Mouse (Mus musculus): ENCODE data around the gene Btbd35f23. TPM values are rescaled to one million over a fixed set of nuclear protein-coding genes. Genes with fewer than 3 reads are reported as not detected.
"Not testable (repeated sequence)": the region's sequence is repeated elsewhere in the genome, so short reads cannot be mapped to it uniquely, and the experiment has no call there.

The Btbd35f23 gene
- not detected for total RNA-seq (2021)
- long read RNA-seq, experiment 1, result 0 reads
- long read RNA-seq, experiment 2, result 0 reads

DNA sequence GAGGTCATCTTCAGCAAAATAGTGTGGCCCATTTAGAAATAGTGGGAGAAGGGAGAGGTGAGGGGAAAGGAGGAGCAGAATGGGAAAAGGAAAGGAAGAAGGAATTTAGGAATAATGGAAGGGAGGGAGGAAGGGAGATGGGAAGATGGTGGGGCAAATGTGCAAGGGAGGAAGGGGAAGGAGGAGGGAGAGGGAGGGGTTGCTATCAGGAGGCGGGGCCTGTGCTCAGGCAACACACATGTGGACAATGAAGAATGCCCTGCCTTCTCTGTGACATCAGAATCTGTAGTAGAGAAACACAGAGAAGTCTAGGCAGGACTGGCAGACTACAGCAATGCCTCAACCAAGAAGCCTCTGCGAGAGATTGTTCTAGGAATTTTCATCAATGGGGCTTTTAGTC lies at the start of gene Btbd35f23:
Gene Btbd35f23 (plus strand): TSS at position 301 of the 400 bp plus-strand sequence.
- DNase-seq (ENCODE audit: low spot score), result not testable (repeated sequence)

Other genes with a start within 250 kb of the Btbd35f23 start
- gene Btbd35f24, start 119.0 kb downstream of the Btbd35f23 start, total RNA-seq (2021), result not detected

Data from gastrocnemius, adult 18-20 months (tissue).